Mouse (Mus musculus): ENCODE data around the gene Tgfb2.

The Tgfb2 gene

DNA sequence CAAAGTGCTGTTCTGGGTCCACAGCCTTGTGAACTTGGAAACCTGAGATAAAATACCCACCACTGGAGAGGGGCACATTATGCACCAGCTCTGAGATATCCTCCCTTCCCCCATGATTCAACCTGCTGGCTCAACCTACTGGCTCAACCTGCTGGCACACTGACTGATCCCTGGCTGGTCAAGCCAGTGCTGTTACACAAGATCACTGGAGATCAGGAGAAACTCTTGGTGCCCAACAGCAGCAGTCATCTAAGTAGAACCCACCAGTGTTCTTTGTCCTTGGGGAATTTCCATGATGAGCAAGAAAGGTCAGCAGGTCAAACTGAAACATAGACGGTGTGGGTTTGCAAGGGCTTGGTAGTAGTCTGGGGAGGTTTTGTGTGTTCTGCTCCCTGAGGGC is 49.6 kb downstream of the Tgfb2 start:
- no peak for DNase-seq (ENCODE audit: low spot score in 2 of 2)

DNA sequence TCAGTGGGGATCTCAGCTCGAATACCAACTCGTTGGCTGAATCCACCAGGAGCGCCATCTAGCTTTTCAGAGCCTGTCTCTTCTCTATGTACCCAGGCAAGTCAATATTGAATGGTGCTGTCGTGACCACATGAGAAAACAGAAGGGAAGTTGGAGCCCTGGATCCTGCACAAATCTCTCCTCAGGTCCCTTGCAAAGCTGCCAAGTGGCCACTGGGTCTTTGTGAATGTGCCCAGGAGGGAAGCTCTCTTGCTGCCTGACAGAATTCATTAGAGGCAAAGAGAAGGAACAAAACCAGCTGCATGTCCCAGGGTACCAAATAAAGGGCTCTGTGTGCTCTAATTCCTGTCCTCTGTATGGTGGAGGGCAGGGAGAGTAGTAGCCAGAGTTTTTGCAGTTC is 50.7 kb downstream of the Tgfb2 start:
- peak in 1 of 2 experiments; percentile 29 for DNase-seq (ENCODE audit: low spot score in 2 of 2)

DNA sequence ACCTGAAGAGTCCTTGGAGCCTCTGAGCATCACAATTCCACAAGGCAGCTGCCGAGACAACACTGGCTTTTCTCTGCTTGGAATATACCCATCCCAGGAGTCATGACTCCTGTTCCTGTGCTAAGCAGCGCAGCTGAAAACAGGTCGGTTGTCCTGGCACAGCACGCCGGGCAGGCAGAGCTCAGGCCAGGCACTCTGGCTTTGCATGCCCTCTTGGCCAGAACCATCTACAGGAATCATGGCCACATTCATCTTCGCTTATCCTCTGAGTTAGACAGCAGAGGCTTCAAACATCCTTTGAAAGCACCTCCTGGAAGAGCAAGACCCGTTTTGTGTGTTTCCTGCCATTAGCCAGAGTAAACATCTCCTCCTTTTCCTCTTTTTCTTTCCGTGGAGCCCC is 53.6 kb downstream of the Tgfb2 start:
- DNase-seq (ENCODE audit: low spot score in 2 of 2) = no peak

DNA sequence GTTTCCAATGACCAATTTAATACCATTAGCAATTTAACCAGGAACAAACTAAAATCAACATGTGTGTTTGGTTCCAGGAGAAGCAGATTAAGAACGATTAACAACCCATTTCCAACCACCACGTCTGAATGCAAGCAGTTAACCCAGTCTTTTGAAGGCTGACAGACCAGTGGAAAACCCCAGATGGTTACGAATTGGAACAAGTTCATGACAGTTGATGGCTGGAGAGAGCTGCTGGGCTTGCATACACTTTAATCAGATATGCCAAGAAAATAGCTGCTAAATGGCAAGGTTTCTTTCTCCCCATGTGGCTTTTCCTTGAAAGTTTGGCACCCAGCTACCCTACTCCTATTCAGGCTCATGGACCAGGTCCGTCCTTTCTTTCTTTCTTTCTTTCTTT is 55.8 kb downstream of the Tgfb2 start:
- no peak for DNase-seq (ENCODE audit: low spot score in 2 of 2)

DNA sequence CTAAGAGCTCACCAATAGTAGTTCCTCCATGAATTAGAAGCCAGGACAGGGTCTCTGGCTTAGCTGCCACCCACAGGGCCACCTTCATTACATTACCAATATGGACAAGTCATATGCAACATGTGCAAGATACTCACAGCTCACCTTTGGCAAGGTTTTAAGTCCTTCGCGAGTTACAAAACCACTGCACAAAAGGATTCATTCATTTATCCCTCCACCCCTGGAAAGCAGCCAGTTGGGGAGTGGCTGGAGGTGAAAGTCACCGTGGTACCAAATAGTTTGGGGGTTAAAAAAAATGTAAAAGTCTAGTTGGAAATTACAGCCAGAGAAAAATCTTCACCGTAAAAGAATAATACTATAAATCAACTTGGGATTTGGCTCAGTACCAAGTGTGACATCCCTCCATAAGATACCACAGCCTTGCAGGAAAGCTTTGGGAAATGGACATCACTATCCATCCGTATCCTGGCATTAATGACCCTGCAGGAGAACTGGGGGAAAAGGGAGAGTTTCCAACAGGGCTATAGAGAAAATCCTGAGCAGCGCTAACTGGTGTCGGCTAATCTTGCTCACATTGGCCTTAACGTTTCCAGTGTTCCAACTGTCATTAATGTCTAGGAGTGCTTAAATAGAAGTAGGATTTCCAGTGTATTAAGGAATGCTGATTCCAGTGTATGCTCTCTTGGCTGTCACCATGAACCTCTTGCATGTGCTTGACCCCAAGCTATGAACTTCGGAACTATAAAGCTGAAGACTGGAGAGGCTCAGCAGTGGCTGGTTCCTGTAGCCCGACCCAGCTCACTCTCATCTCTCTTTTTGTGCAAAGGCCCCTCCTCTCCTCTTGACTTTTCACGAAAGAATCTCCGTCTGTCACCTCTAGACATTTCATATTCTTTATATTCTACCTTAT is 68.2 kb downstream of the Tgfb2 start:
- DNase-seq (ENCODE audit: low spot score in 2 of 2) = no peak

DNA sequence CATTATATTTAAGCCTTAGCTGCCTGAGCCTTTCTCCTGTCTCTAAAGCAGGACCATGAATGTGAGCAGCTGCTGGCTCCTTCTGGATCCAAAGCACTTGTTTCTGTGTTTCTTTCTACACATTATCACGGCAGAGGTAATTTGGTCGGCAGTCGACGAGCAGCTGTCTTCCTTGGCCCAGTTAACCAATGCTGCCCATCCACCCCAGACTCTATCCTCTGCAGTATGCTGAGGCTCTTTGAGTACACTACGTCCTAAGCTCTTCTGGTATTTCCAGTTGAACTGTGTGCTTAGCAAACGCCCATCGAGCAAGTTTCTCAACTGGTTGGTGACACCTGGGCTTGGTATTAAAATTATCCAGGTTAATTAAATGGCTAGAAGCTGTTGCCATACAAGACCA is 70.7 kb downstream of the Tgfb2 start:
- DNase-seq (ENCODE audit: low spot score in 2 of 2) = no peak

GRCm38 (mm10) chr1:186631457-186631856 is 74.3 kb downstream of the Tgfb2 start:
- no peak for DNase-seq (ENCODE audit: low spot score in 2 of 2)

DNA sequence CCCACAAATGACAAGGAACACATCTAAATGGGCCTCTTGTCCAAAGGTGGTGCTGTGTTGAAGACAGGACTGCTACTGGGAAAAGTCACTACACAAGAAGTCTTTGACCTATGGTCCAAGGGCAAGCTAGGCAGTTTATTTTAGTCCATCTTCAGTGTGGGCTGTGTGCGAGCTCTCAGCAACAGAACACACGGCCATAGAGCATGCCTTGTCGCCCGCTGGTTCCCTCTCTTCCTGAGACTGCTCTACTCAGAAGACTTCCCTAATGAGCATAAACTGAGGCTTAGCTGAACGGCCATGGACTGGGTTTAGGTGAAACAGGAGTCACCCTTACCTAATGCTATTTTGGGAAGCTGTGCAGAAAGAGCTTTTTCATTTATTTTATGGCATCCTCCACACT is 74.8 kb downstream of the Tgfb2 start:
- no peak for DNase-seq (ENCODE audit: low spot score in 2 of 2)

GRCm38 (mm10) chr1:186627451-186627995 is 78.3 kb downstream of the Tgfb2 start:
- DNase-seq (ENCODE audit: low spot score in 2 of 2) = peak; percentile 19 to 56

DNA sequence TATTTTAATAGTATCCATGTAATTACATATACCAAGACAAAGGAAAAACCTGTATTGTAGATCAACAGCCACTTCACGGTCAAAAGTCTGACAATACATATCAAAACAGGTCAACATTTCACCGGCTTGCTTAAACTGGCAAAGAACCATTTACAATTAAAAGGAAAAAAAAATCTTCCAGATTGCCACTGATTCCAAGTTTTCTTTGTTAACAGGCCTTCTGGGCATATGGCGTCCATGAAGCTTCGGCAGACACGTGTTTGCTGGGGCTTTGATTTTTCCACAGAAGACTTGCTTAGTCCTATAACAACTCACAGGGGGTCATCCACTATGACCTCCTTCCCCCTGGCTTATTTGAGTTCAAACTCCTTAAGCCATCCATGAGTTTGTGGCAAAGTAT is 81.3 kb downstream of the Tgfb2 start:
- DNase-seq (ENCODE audit: low spot score in 2 of 2) = no peak

DNA sequence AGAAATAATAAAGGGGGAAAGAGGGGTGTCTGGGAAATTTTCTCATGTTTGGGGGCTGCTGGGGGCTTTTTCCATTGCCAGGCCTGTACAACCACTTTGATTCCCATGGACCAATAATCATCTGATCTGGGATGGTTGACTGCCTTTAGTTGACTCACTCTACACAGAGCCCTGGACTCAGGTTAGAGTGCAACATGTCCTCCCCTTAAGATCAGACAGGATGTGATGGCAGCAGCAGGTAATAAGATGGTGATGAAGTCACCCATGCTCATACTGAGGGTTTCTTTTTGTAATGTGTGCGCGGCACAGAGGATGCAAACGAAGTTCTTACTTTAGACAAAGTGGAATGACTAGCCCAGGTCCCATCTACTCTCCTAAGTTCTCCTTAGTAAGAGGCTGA is 84.0 kb downstream of the Tgfb2 start:
- DNase-seq (ENCODE audit: low spot score in 2 of 2) = no peak

DNA sequence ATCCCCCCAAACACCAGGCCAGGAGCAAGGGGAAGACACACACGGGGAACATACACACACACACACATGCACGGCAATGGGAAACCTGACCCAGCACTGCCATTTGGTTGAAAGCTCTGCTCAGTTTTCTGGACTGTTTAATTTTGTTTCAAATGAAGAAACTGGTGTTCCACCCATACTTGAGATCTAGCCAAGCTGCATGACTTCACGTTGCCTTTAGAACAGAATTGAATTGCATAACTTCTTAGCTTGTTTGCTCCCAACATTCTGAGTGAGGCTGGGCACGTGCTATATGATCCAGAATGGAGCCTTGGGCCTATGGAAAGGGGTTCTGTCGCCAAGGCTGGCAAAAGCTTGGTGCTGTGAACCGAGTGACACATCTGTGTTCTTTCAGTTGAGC is 87.5 kb downstream of the Tgfb2 start:
- DNase-seq (ENCODE audit: low spot score in 2 of 2) = no peak

DNA sequence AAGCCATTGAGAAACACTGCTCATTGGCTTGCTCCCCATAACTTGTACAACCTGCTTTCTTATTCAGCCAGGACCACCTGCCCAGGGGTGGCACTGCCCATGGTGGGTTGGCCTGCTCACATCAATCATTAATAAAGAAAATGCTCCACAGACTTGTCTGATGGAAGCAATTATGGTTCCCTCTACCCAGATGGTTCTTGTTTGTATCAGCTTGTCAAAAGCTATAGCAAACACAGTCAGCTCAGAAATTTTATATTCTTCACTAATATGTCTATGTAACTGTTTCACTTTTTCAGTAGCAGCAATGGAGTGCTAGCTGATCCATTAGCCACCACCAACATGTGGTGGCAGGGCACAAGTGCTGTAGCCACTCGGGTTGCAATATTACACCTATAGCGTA is 94.4 kb downstream of the Tgfb2 start:
- DNase-seq (ENCODE audit: low spot score in 2 of 2) = no peak

DNA sequence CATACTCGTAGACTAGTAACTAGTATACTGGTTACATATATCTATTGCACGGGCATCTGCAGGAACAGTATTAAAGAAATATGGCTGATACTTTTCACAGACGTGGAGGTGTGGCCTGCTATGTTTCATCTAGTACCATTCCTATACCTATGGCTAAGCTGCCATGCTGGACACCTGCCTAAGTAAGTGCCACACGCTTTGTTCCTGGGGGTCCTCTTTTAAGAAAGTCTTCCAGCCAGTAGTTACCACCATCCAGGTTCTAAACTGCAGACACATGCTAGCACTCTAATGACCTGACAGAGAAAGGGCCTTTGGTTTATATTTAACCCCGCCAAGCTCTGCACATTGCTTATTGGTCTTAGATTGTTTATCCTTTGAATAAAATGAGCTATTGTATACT is 95.3 kb downstream of the Tgfb2 start:
- DNase-seq (ENCODE audit: low spot score in 2 of 2) = no peak

DNA sequence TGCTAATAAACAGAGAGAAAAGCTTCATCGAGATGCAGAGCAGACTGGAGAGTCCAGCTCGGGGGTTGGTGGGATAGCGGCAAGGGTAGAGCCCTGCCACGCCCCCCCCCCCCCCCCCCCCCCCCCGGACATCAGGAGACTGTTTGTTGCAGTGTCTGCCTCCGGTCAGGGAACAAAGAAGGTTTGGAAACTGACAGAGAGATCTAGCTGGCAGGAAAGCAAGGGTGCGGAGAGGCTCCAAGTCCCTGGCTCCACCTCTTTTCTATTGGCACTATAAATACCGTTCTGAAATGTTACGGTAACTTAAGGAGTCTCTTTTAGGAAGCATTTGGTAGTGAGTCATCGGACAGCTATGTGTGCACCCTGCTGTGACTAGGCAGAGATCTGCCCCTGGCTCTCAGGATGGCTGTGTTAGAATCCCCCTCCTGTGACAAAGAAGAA is 96.0 kb downstream of the Tgfb2 start:
- DNase-seq (ENCODE audit: low spot score in 2 of 2) = peak in 1 of 2 experiments; percentile 29

DNA sequence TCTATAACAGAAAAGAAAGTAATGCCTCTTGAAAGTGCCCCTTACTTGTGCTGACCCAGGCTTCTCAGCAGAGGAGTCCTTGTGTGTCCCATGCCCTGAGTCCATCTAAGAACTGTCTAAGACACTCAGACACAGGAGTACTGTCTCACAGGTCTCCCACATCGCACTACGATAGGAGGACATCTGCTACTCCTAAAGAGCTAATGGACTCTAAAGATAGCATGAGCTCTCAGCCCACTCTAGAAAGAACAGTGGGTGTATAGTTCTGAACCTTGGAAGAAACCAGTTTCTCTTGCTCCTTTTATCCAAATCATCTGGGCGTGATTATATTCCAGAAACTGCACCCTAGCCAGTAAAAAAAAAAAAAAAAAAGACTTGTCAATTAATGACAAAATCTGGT is 97.7 kb downstream of the Tgfb2 start:
- DNase-seq (ENCODE audit: low spot score in 2 of 2) = peak in 1 of 2 experiments; percentile 33

GRCm38 (mm10) chr1:186605635-186606034 is 100.2 kb downstream of the Tgfb2 start:
- DNase-seq (ENCODE audit: low spot score in 2 of 2) = no peak

- DNase-seq (ENCODE audit: low spot score in 2 of 2) = no peak
Measured at GRCm38 (mm10) chr1:186604124-186604523, 101.7 kb downstream of the Tgfb2 start.

DNA sequence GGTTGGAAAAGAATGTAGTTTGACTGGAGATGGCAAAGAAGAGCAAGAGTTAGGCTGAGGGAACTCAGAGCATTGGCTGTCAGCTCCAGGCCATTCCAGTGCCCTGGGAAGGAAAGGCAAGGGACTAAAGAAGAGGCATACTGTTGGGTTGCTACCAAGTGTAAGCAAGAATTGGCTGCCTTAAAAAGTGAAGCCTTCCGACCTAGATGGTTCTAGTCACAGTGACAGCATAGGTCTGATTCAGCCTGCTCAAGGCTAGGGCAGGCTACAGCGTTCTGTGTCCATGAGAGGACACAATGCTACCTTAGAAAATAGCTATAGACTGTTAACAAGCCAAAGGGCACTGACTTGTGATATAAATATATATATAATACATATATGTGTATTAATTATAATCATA is 117.6 kb downstream of the Tgfb2 start:
- DNase-seq (ENCODE audit: low spot score in 2 of 2) = no peak

DNA sequence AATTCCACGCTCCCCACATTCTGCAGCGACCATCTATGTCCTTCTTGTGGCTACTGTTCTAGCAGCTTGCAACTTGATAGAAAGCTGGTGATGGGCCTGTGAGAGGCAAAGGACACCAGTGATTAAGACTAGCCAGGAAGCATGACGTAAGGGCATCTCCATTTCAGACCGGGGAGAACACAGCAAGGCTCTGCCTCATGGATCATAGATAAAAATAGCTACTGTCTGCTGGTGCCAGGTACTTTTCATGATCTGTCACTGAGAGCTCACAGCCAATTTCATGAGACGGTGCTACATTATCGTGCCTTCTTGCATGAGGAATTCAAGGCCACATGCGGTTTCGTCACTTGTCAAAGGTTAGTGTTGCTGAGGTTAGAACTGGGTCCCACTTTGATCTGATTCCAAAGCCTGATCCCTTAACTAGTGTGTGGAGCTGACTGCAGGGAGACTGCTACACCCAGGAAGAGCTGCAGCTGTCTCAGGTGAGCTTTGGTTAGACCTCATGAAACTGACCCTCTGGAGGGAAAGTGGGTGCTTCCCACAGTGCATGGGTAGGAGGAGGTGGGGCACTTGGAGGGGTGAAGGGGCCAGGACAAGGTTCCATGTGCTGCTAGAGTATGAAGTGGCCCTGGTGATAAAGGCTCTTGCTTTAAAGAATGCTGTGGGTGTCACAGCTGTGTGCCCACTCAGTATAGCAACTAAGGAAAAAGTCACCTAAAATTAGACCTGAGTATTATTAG is 118.6 kb downstream of the Tgfb2 start:
- DNase-seq (ENCODE audit: low spot score in 2 of 2) = no peak

GRCm38 (mm10) chr1:186585571-186586164 is 120.1 kb downstream of the Tgfb2 start:
- DNase-seq (ENCODE audit: low spot score in 2 of 2) = no peak

GRCm38 (mm10) chr1:186583933-186584332 is 121.9 kb downstream of the Tgfb2 start:
- no peak for DNase-seq (ENCODE audit: low spot score in 2 of 2)
